ENCODE assay signal across 8 mouse cellular contexts in genomic region chr14:120137680-120138136, GRCm38 (mm10).
DNase-seq lines count a peak whose midpoint lies in the region; ATAC-seq and TF ChIP-seq lines count a peak whose summit lies in the region.

No protein-coding gene starts in this region.

- no peaks in the 10 kb centered on the region for H3K79me2 ChIP-seq in liver, adult 2 months (ENCODE audit: control insufficient read depth, insufficient read depth, low read length)

- no peaks in the 10 kb centered on the region for H3K27me3 ChIP-seq in heart, embryonic 13.5 days (replicated peaks)
- no peaks in the 10 kb centered on the region for H3K27me3 ChIP-seq in kidney, postnatal 0 days (ENCODE audit: insufficient read depth, low read length)
- H3K27me3 ChIP-seq in liver, adult 2 months (ENCODE audit: control insufficient read depth, insufficient read depth, low read length), result no peaks in the 10 kb centered on the region

- H3K27ac ChIP-seq in heart, embryonic 13.5 days (replicated peaks), result peak overlapping the region; percentile 83
- H3K27ac ChIP-seq in kidney, postnatal 0 days, result peak overlapping the region; percentile 67
- H3K27ac ChIP-seq in liver, adult 2 months (replicated peaks; ENCODE audit: insufficient read depth, low read depth, low read length), result peak overlapping the region; percentile 4; the same call in 1 of the 2 replicates

- no peaks in the 10 kb centered on the region for H3K36me3 ChIP-seq in heart, embryonic 13.5 days
- H3K36me3 ChIP-seq in kidney, postnatal 0 days (ENCODE audit: insufficient read depth, low read length), result no peaks in the 10 kb centered on the region
- H3K36me3 ChIP-seq in liver, adult 2 months (ENCODE audit: control insufficient read depth, insufficient read depth, low read length), result no peaks in the 10 kb centered on the region

- TF ChIP-seq CTCF in kidney, postnatal 0 days (IDR thresholded peaks at IDR 0.05; ENCODE audit: low read depth), result peak; percentile 100
- peak; percentile 94 for TF ChIP-seq CTCF in liver, adult 2 months (IDR thresholded peaks at IDR 0.05; ENCODE audit: low read depth, low read length)

- WGBS in heart, embryonic 13.5 days, result 2% methylated on average over 21 of the region's 21 CpGs
- WGBS in kidney, postnatal 0 days, result under 1% methylated on average over 21 of the region's 21 CpGs
- WGBS in liver, adult 2 months, result under 1% methylated on average over 21 of the region's 21 CpGs

- DNase-seq in c-Kit-negative CD71-positive TER-119-positive erythroid progenitor cells, embryonic 14.5 days (ENCODE audit: low read depth, low spot score), result peak; percentile 5
- DNase-seq in fibroblast of lung, adult 2 months (ENCODE audit: low read depth), result peak; percentile 88
- peak; percentile 96 for DNase-seq in kidney, postnatal 0 days (ENCODE audit: low spot score)
- DNase-seq in liver, adult 2 months (ENCODE audit: extremely low read depth, low read depth, low spot score), result peak; percentile 79
- DNase-seq in spleen, postnatal 36 days (ENCODE audit: low spot score in 2 of 2), result peak; percentile 57 to 68

- H3K9me3 ChIP-seq in heart, embryonic 13.5 days, result no peaks in the 10 kb centered on the region
- H3K9me3 ChIP-seq in kidney, postnatal 0 days (replicated peaks; ENCODE audit: low read length), result no peaks in the 10 kb centered on the region

- H3K4me1 ChIP-seq in heart, embryonic 13.5 days, result peaks cover 50% of the 10 kb centered on the region
- H3K4me1 ChIP-seq in kidney, postnatal 0 days (replicated peaks; ENCODE audit: insufficient read depth, low read length), result no peaks in the 10 kb centered on the region
- H3K4me1 ChIP-seq in liver, adult 2 months (ENCODE audit: control insufficient read depth, insufficient read depth, low read length), result peaks cover 2% of the 10 kb centered on the region; the same call in 1 of the 2 replicates

- peak overlapping the region; percentile 62 for H3K4me2 ChIP-seq in heart, embryonic 13.5 days
- H3K4me2 ChIP-seq in kidney, postnatal 0 days (ENCODE audit: low read length), result peak overlapping the region; percentile 44

- peak; percentile 82 for ATAC-seq in CD4-positive, CD25-positive, alpha-beta regulatory T cell, adult 4 months
- peak; percentile 76 for ATAC-seq in heart, embryonic 13.5 days (ENCODE audit: extremely low read depth, insufficient number of reproducible peaks, low FRiP score, low TSS enrichment)
- ATAC-seq in kidney, postnatal 0 days (replicated peaks; ENCODE audit: low FRiP score, low read depth), result peak; percentile 93
- peak; percentile 82 for ATAC-seq in monocyte, adult 5-6 weeks (replicated peaks; ENCODE audit: insufficient number of reproducible peaks, low FRiP score, low TSS enrichment, poor library complexity, severe bottlenecking)

- no peak for TF ChIP-seq POLR2A in liver, adult 2 months (IDR thresholded peaks at IDR 0.05; ENCODE audit: extremely low read depth, insufficient read depth, low read length)

- H3K4me3 ChIP-seq in heart, embryonic 13.5 days, result peak overlapping the region; percentile 41
- H3K4me3 ChIP-seq in kidney, postnatal 0 days (replicated peaks; ENCODE audit: low read depth, low read length), result peak overlapping the region; percentile 6
- 0 out of 2 replicates have a peak overlapping the region, but pooled peaks have one; percentile 14 for H3K4me3 ChIP-seq in liver, adult 2 months (ENCODE audit: insufficient read depth, low read depth, low read length)

- peak overlapping the region; percentile 54; the same call in 1 of the 2 replicates for H3K9ac ChIP-seq in heart, embryonic 13.5 days
- no peak overlapping the region for H3K9ac ChIP-seq in kidney, postnatal 0 days (ENCODE audit: low read depth, low read length)
- no peak overlapping the region for H3K9ac ChIP-seq in liver, adult 2 months (ENCODE audit: low read depth, low read length)

Comparison
In these comparisons a context has a peak if more than half of its experiments do, and no peak if none do; other contexts are left out.
1. Peak in every context shown above with its lines: DNase-seq, ATAC-seq, H3K4me3 ChIP-seq and H3K27ac ChIP-seq.
2. DNase-seq: peak in every context shown above with its lines; median percentile 96 in kidney, postnatal 0 days; 88 in fibroblast of lung, adult 2 months; 79 in liver, adult 2 months; 62 in spleen, postnatal 36 days; 5 in c-Kit-negative CD71-positive TER-119-positive erythroid progenitor cells, embryonic 14.5 days.
3. H3K27ac ChIP-seq: peak in every context shown above with its lines; median percentile 83 in heart, embryonic 13.5 days; 67 in kidney, postnatal 0 days; 4 in liver, adult 2 months.